Mouse (Mus musculus) lung, embryonic 15.5 days (tissue): ENCODE measurements around the gene Slc26a10. TPM values are rescaled to one million over a fixed set of nuclear protein-coding genes. Genes with fewer than 3 reads are reported as not detected.
A peak's percentile ranks its signal among the peaks of the same experiment; 100 is the strongest.
"Not testable (repeated sequence)": the region's sequence is repeated elsewhere in the genome, so short reads cannot be mapped to it uniquely, and the experiment has no call there.

Source experiments
- ATAC-seq: fragments of 200-750 bp; cut with Nextera tagmentation; 2 replicates; pipeline ENCODE4 v1.8.0; 2017; ENCODE audit warnings: moderate number of reproducible peaks, borderline replicate concordance; ENCODE audit not compliant: low FRiP score, low TSS enrichment; ENCODE audit errors: extremely low read depth
- H3K27ac ChIP-seq: fragments of 300-500 bp; sonication (generic); 2 replicates; pipeline ENCODE4 v1.5.1; 2015; ENCODE audit warnings: moderate library complexity, mild to moderate bottlenecking, inconsistent platforms
- H3K27me3 ChIP-seq: fragments of 300-500 bp; sonication (generic); 2 replicates; pipeline ENCODE4 v1.6.1; 2015; ENCODE audit warnings: inconsistent platforms
- H3K36me3 ChIP-seq: fragments of 300-500 bp; sonication (generic); 2 replicates; pipeline ENCODE4 v1.6.1; 2015; ENCODE audit warnings: inconsistent platforms
- H3K4me1 ChIP-seq: fragments of 300-500 bp; sonication (generic); 2 replicates; pipeline ENCODE4 v1.6.1; 2015; ENCODE audit warnings: inconsistent platforms
- H3K4me2 ChIP-seq: fragments of 300-500 bp; sonication (generic); 2 replicates; pipeline ENCODE4 v1.6.1; 2015; ENCODE audit warnings: inconsistent platforms, mild to moderate bottlenecking, moderate library complexity
- H3K4me3 ChIP-seq: fragments of 300-500 bp; sonication (generic); 2 replicates; pipeline ENCODE4 v1.5.1; 2015; ENCODE audit warnings: mild to moderate bottlenecking, inconsistent platforms
- H3K9ac ChIP-seq: fragments of 300-500 bp; sonication (generic); 2 replicates; pipeline ENCODE4 v1.6.1; 2015; ENCODE audit warnings: inconsistent platforms
- H3K9me3 ChIP-seq: fragments of 300-500 bp; sonication (generic); 2 replicates; pipeline ENCODE4 v1.6.1; 2016; ENCODE audit warnings: inconsistent platforms
- WGBS: fragments of 180-500 bp; shearing (Covaris S2); methylation state at CpG from one replicate; pipeline ENCODE4 v1.1.7; 2015; 5-methylcytosine and 5-hydroxymethylcytosine counted together
- polyA plus RNA-seq: library from polyadenylated mRNA; unstranded; fragments of >200 nt; fragmentation: Nextera tagmentation; extraction: Ambion mirVana; gene quantifications from 2 replicates; pipeline ENCODE4 v1.2.1, GENCODE M21; 2015

Slc26a10 gene
- polyA plus RNA-seq, 1 experiment from 2014 or later = 0.93 TPM

GRCm38 (mm10) chr10:127197104-127197503, 16.7 kb upstream of the Slc26a10 start:
- Histone ChIP-seq H3K36me3 (peaks cover 16% of the 10 kb centered on the region; the same call in 1 of the 2 replicates), H3K9ac (no peak overlapping the region), H3K4me1 (peaks cover 23% of the 10 kb centered on the region), H3K9me3 (no peaks in the 10 kb centered on the region), H3K27ac (no peak overlapping the region), H3K27me3 (no peaks in the 10 kb centered on the region), H3K4me3 (no peak overlapping the region), H3K4me2 (no peak overlapping the region)
- WGBS = 83% methylated on average over 8 of the region's 8 CpGs
- no peak for ATAC-seq

GRCm38 (mm10) chr10:127196392-127196791, 15.9 kb upstream of the Slc26a10 start:
- peak overlapping the region; percentile 94 for H3K27ac ChIP-seq
- no peaks in the 10 kb centered on the region for H3K27me3 ChIP-seq
- peak overlapping the region; percentile 90 for H3K4me3 ChIP-seq
- H3K36me3 ChIP-seq = peaks cover 15% of the 10 kb centered on the region; the same call in 1 of the 2 replicates
- 5% methylated on average over 5 of the region's 5 CpGs for WGBS
- peak overlapping the region; percentile 93 for H3K4me2 ChIP-seq
- H3K9ac ChIP-seq = peak overlapping the region; percentile 88
- no peaks in the 10 kb centered on the region for H3K9me3 ChIP-seq
- H3K4me1 ChIP-seq = peaks cover 25% of the 10 kb centered on the region
- peak; percentile 77 for ATAC-seq

- WGBS = under 1% methylated on average over 39 of the region's 47 CpGs
- Histone ChIP-seq H3K27me3 (no peaks in the 10 kb centered on the region), H3K9me3 (no peaks in the 10 kb centered on the region), H3K9ac (peak within 1 kb of the TSS; percentile 88), H3K4me2 (peak within 1 kb of the TSS; percentile 93), H3K36me3 (peaks cover 15% of the 10 kb centered on the region; the same call in 1 of the 2 replicates), H3K4me3 (peak within 1 kb of the TSS; percentile 90), H3K4me1 (peaks cover 33% of the 10 kb centered on the region), H3K27ac (peak within 1 kb of the TSS; percentile 94)
- ATAC-seq = peak; percentile 53
Observed at GRCm38 (mm10) chr10:127195328-127196129, 15.1 kb upstream of the Slc26a10 start, which contains the start of gene Dtx3. Dtx3 (minus strand) TSS chr10:127195728.

- Histone ChIP-seq H3K36me3 (peaks cover 11% of the 10 kb centered on the region; the same call in 1 of the 2 replicates), H3K4me3 (peak overlapping the region; percentile 90), H3K4me2 (peak overlapping the region; percentile 93), H3K27ac (peak overlapping the region; percentile 94), H3K9ac (peak overlapping the region; percentile 88), H3K27me3 (no peaks in the 10 kb centered on the region), H3K4me1 (peaks cover 42% of the 10 kb centered on the region), H3K9me3 (no peaks in the 10 kb centered on the region)
- peak; percentile 30; the same call in 1 of the 2 replicates for ATAC-seq
- WGBS = 5% methylated on average over 22 of the region's 22 CpGs
Observed at GRCm38 (mm10) chr10:127194428-127195327, 14.2 kb upstream of the Slc26a10 start.

- peaks cover 52% of the 10 kb centered on the region for H3K4me1 ChIP-seq
- H3K27ac ChIP-seq = no peak overlapping the region
- peaks cover 5% of the 10 kb centered on the region; the same call in 1 of the 2 replicates for H3K36me3 ChIP-seq
- no peaks in the 10 kb centered on the region for H3K9me3 ChIP-seq
- no peak overlapping the region for H3K4me3 ChIP-seq
- 80% methylated on average over 9 of the region's 9 CpGs for WGBS
- H3K27me3 ChIP-seq = 0 out of 2 replicates have a peak, but pooled peaks cover 3% of the 10 kb centered on the region
- no peak for ATAC-seq
- H3K9ac ChIP-seq = no peak overlapping the region
- no peak overlapping the region for H3K4me2 ChIP-seq
Observed at GRCm38 (mm10) chr10:127193011-127193410, 12.6 kb upstream of the Slc26a10 start.

- not testable (repeated sequence) for H3K36me3 ChIP-seq, ATAC-seq, H3K27ac ChIP-seq
Observed at GRCm38 (mm10) chr10:127192057-127192328, 11.5 kb upstream of the Slc26a10 start.

GRCm38 (mm10) chr10:127191191-127192056, 11.0 kb upstream of the Slc26a10 start:
- no peak for ATAC-seq
- no peak overlapping the region; the same call in 1 of the 2 replicates for H3K4me2 ChIP-seq
- peaks cover 56% of the 10 kb centered on the region for H3K4me1 ChIP-seq
- peaks cover 12% of the 10 kb centered on the region; the same call in 1 of the 2 replicates for H3K27me3 ChIP-seq
- WGBS = 68% methylated on average over 19 of the region's 19 CpGs
- 0 out of 2 replicates have a peak overlapping the region, but pooled peaks have one; percentile 6 for H3K9ac ChIP-seq
- no peak overlapping the region for H3K4me3 ChIP-seq
- no peaks in the 10 kb centered on the region for H3K9me3 ChIP-seq
- H3K36me3 ChIP-seq = 0 out of 2 replicates have a peak, but pooled peaks cover 4% of the 10 kb centered on the region
- peak overlapping the region; percentile 95; the same call in 1 of the 2 replicates for H3K27ac ChIP-seq

More at GRCm38 (mm10) chr10:127192057-127192328, 11.5 kb upstream of the Slc26a10 start:
- not testable (repeated sequence) for H3K4me2 ChIP-seq, H3K4me3 ChIP-seq, H3K9me3 ChIP-seq, H3K9ac ChIP-seq
- H3K4me1 ChIP-seq = peaks cover 60% of the 10 kb centered on the region
- peaks cover 12% of the 10 kb centered on the region; the same call in 1 of the 2 replicates for H3K27me3 ChIP-seq
- 74% methylated on average over 1 of the region's 1 CpGs for WGBS

GRCm38 (mm10) chr10:127190398-127191190, 10.1 kb upstream of the Slc26a10 start:
- peaks cover 10% of the 10 kb centered on the region; the same call in 1 of the 2 replicates for H3K36me3 ChIP-seq
- peaks cover 52% of the 10 kb centered on the region for H3K4me1 ChIP-seq
- peak overlapping the region; percentile 96 for H3K4me2 ChIP-seq
- H3K27me3 ChIP-seq = peaks cover 12% of the 10 kb centered on the region; the same call in 1 of the 2 replicates
- no peak for ATAC-seq
- H3K9me3 ChIP-seq = no peaks in the 10 kb centered on the region
- peak overlapping the region; percentile 68 for H3K9ac ChIP-seq
- WGBS = 38% methylated on average over 14 of the region's 14 CpGs
- peak overlapping the region; percentile 73 for H3K4me3 ChIP-seq
- H3K27ac ChIP-seq = peak overlapping the region; percentile 95

GRCm38 (mm10) chr10:127189651-127190381, 9.4 kb upstream of the Slc26a10 start, which contains the start of gene Arhgef25:
Arhgef25 (minus strand) TSS chr10:127190083.
- peaks cover 11% of the 10 kb centered on the region; the same call in 1 of the 2 replicates for H3K36me3 ChIP-seq
- H3K4me3 ChIP-seq = peak within 1 kb of the TSS; percentile 73
- H3K27me3 ChIP-seq = peaks cover 12% of the 10 kb centered on the region; the same call in 1 of the 2 replicates
- peak within 1 kb of the TSS; percentile 95 for H3K27ac ChIP-seq
- H3K4me1 ChIP-seq = peaks cover 48% of the 10 kb centered on the region
- peak within 1 kb of the TSS; percentile 68 for H3K9ac ChIP-seq
- H3K4me2 ChIP-seq = peak within 1 kb of the TSS; percentile 96
- no peaks in the 10 kb centered on the region for H3K9me3 ChIP-seq
- WGBS = 1% methylated on average over 35 of the region's 35 CpGs
- peak; percentile 52 for ATAC-seq
